Mouse (Mus musculus): ENCODE data around the gene Arhgap11a. TPM values are rescaled to one million over a fixed set of nuclear protein-coding genes. Genes with fewer than 3 reads are reported as not detected.

Gene Arhgap11a
- polyA plus RNA-seq, 1 experiment from 2014 or later = 28.3 TPM

GRCm38 (mm10) chr2:113795186-113795585, 53.3 kb downstream of the Arhgap11a start:
- H3K27ac ChIP-seq (ENCODE audit: low read length) = no peak overlapping the region
- WGBS = 60% methylated on average over 4 of the region's 4 CpGs
- no peak for ATAC-seq (ENCODE audit: low read depth)
- no peaks in the 10 kb centered on the region for H3K9me3 ChIP-seq (ENCODE audit: control insufficient read depth, low read length)
- no peaks in the 10 kb centered on the region for H3K27me3 ChIP-seq (ENCODE audit: control insufficient read depth, insufficient read depth, low read depth, low read length)
- no peak overlapping the region for H3K4me3 ChIP-seq (ENCODE audit: low read length)
- no peaks in the 10 kb centered on the region for H3K36me3 ChIP-seq (ENCODE audit: control insufficient read depth, insufficient read depth, low read length)
- H3K4me1 ChIP-seq (replicated peaks; ENCODE audit: control insufficient read depth, insufficient read depth, low read length) = no peaks in the 10 kb centered on the region
- H3K4me2 ChIP-seq (ENCODE audit: low read depth, low read length) = no peak overlapping the region
- no peak overlapping the region for H3K9ac ChIP-seq (ENCODE audit: low read length)

- Histone ChIP-seq H3K4me2 (ENCODE audit: low read depth, low read length) (no peak overlapping the region), H3K9me3 (ENCODE audit: control insufficient read depth, low read length) (no peaks in the 10 kb centered on the region)
These were observed 54.9 kb downstream of the Arhgap11a start for GRCm38 (mm10) chr2:113793521-113793920.

DNA sequence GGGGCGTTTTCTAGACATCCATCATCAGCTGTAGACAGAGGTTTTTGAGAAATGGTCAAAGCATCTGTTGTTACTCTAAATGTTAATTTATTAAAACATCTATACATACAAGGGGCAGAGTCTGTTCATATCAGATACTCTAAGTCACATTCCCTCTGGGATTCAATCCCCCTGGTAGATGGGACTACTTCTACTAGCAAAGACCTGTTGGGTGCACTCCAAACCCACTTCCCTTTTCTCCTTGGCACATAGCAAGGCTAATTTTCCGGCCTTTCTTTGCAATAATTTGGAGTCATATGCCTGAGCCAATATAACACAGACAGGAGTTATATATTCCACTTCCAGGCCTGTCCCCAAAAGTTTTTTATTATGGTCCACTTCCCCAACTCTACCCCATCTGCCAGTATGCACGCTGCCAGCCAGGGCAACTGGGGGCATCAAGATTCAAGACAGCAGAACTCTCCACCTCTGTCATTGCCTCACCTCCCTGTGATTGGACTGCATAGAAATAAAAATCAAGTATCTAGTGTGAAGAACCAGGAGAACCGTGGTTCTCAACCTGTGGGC, 59.6 kb downstream of the Arhgap11a start:
- no peak overlapping the region for H3K4me2 ChIP-seq (ENCODE audit: low read depth, low read length)
- no peaks in the 10 kb centered on the region for H3K4me1 ChIP-seq (replicated peaks; ENCODE audit: control insufficient read depth, insufficient read depth, low read length)
- no peaks in the 10 kb centered on the region for H3K27me3 ChIP-seq (ENCODE audit: control insufficient read depth, insufficient read depth, low read depth, low read length)
- no peak overlapping the region for H3K4me3 ChIP-seq (ENCODE audit: low read length)
- ATAC-seq (ENCODE audit: low read depth) = no peak
- no peaks in the 10 kb centered on the region for H3K36me3 ChIP-seq (ENCODE audit: control insufficient read depth, insufficient read depth, low read length)
- 78% methylated on average over 4 of the region's 4 CpGs for WGBS
- no peak overlapping the region for H3K27ac ChIP-seq (ENCODE audit: low read length)
- H3K9me3 ChIP-seq (ENCODE audit: control insufficient read depth, low read length) = no peaks in the 10 kb centered on the region
- no peak overlapping the region for H3K9ac ChIP-seq (ENCODE audit: low read length)

More at GRCm38 (mm10) chr2:113793521-113793920, 54.9 kb downstream of the Arhgap11a start:
- no peak overlapping the region for H3K9ac ChIP-seq (ENCODE audit: low read length)
- no peak overlapping the region for H3K27ac ChIP-seq (ENCODE audit: low read length)
- H3K27me3 ChIP-seq (ENCODE audit: control insufficient read depth, insufficient read depth, low read depth, low read length) = no peaks in the 10 kb centered on the region
- ATAC-seq (ENCODE audit: low read depth) = no peak
- no peaks in the 10 kb centered on the region for H3K4me1 ChIP-seq (replicated peaks; ENCODE audit: control insufficient read depth, insufficient read depth, low read length)
- no peaks in the 10 kb centered on the region for H3K36me3 ChIP-seq (ENCODE audit: control insufficient read depth, insufficient read depth, low read length)
- H3K4me3 ChIP-seq (ENCODE audit: low read length) = no peak overlapping the region
- 85% methylated on average over 3 of the region's 3 CpGs for WGBS

DNA sequence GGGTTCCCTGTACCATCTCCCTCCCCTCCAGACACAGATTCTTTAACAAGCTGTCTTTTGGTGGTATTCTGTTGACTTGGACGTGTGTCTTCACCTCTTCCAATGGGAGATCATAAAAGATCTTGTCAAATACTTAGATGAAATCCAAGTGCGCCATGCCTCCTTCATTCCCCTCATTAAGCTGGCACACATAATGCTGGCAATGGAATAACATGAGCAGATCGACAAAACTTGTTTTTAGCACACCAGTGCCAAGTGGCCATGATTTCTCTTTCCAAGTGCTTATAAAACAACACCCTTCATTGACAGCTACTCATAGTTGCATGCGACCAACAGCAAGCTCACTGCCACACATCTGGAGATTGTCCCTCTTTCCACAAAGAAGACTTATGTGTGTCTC, 60.6 kb downstream of the Arhgap11a start:
- ATAC-seq (ENCODE audit: low read depth) = no peak
- Histone ChIP-seq H3K4me2 (ENCODE audit: low read depth, low read length) (no peak overlapping the region), H3K36me3 (ENCODE audit: control insufficient read depth, insufficient read depth, low read length) (no peaks in the 10 kb centered on the region), H3K27me3 (ENCODE audit: control insufficient read depth, insufficient read depth, low read depth, low read length) (no peaks in the 10 kb centered on the region), H3K9me3 (ENCODE audit: control insufficient read depth, low read length) (no peaks in the 10 kb centered on the region), H3K27ac (ENCODE audit: low read length) (no peak overlapping the region), H3K4me3 (ENCODE audit: low read length) (no peak overlapping the region), H3K4me1 (replicated peaks; ENCODE audit: control insufficient read depth, insufficient read depth, low read length) (no peaks in the 10 kb centered on the region), H3K9ac (ENCODE audit: low read length) (no peak overlapping the region)
- 77% methylated on average over 4 of the region's 4 CpGs for WGBS

DNA sequence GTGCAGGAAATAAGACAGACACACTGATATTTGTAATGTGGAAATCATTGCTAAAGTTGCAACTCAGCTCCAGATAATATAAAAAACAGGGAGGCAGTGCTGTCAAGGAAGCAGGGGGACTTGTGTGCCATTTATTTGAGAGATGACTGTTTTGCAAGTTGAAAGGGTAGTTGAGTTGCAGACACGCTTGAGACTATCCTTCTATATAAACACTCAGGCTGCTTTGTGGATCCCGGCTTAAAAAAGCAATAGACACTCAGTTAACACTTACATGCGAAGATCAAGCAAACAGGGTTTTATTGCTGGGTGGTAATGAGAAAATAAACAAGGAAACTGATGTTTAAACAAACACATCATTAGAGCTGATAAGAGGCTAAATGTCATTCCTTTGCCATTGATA, 63.6 kb downstream of the Arhgap11a start:
- Histone ChIP-seq H3K9ac (ENCODE audit: low read length) (no peak overlapping the region), H3K4me1 (replicated peaks; ENCODE audit: control insufficient read depth, insufficient read depth, low read length) (no peaks in the 10 kb centered on the region), H3K4me3 (ENCODE audit: low read length) (no peak overlapping the region), H3K27ac (ENCODE audit: low read length) (no peak overlapping the region), H3K36me3 (ENCODE audit: control insufficient read depth, insufficient read depth, low read length) (no peaks in the 10 kb centered on the region), H3K9me3 (ENCODE audit: control insufficient read depth, low read length) (no peaks in the 10 kb centered on the region), H3K27me3 (ENCODE audit: control insufficient read depth, insufficient read depth, low read depth, low read length) (no peaks in the 10 kb centered on the region), H3K4me2 (ENCODE audit: low read depth, low read length) (no peak overlapping the region)
- 4% methylated on average over 3 of the region's 3 CpGs for WGBS
- ATAC-seq (ENCODE audit: low read depth) = peak; percentile 71

GRCm38 (mm10) chr2:113781521-113781920, 66.9 kb downstream of the Arhgap11a start:
- Histone ChIP-seq H3K4me1 (replicated peaks; ENCODE audit: control insufficient read depth, insufficient read depth, low read length) (no peaks in the 10 kb centered on the region), H3K9ac (ENCODE audit: low read length) (no peak overlapping the region), H3K27me3 (ENCODE audit: control insufficient read depth, insufficient read depth, low read depth, low read length) (no peaks in the 10 kb centered on the region; the same call in 1 of the 2 replicates), H3K36me3 (ENCODE audit: control insufficient read depth, insufficient read depth, low read length) (no peaks in the 10 kb centered on the region), H3K27ac (ENCODE audit: low read length) (no peak overlapping the region), H3K9me3 (ENCODE audit: control insufficient read depth, low read length) (no peaks in the 10 kb centered on the region), H3K4me3 (ENCODE audit: low read length) (no peak overlapping the region), H3K4me2 (ENCODE audit: low read depth, low read length) (no peak overlapping the region)
- no peak for ATAC-seq (ENCODE audit: low read depth)
- 58% methylated on average over 4 of the region's 4 CpGs for WGBS

Other genes starting within 250 kb of the Arhgap11a start
- gene Grem1, start 90.0 kb downstream of the Arhgap11a start, polyA plus RNA-seq (2015; fragmentation: Nextera tagmentation; extraction: Ambion mirVana) = 0.11 and 0.15 TPM in 2 replicates
- 1.0 and 2.2 TPM in 2 replicates for gene Scg5, start 19.5 kb downstream of the Arhgap11a start, polyA plus RNA-seq (2015; fragmentation: Nextera tagmentation; extraction: Ambion mirVana)
- 0.05 and 0.14 TPM in 2 replicates for gene Gjd2, start 165.0 kb upstream of the Arhgap11a start, polyA plus RNA-seq (2015; fragmentation: Nextera tagmentation; extraction: Ambion mirVana)
- 403 and 418 TPM in 2 replicates for gene Actc1, start 204.9 kb upstream of the Arhgap11a start, polyA plus RNA-seq (2015; fragmentation: Nextera tagmentation; extraction: Ambion mirVana)